Mouse (Mus musculus) CH12.LX (cell line): ENCODE measurements at regions not wholly inside any gene's neighbourhood (a gene's known extent, or its start where the extent isn't known, plus 50 kb on each side); places are given as distances from the start of the nearest gene placed in this dataset.

Experiments
- DNase-seq: peaks from one replicate; pipeline ENCODE4 v3.0.0-alpha.2; 2013; ENCODE audit errors: extremely low read depth
- H3K27ac ChIP-seq: 2 replicates; pipeline ENCODE4 v1.5.1; 2012; ENCODE audit warnings: low read depth, mild to moderate bottlenecking, control low read depth, moderate library complexity; ENCODE audit not compliant: insufficient read depth
- H3K27me3 ChIP-seq: replicated peaks from 2 replicates; pipeline ENCODE3; 2012; ENCODE audit warnings: inconsistent platforms
- H3K36me3 ChIP-seq, 2 experiments: replicated peaks in 1 of 2; 2 replicates each; pipeline versions ENCODE3 to v1.6.1; 2012; ENCODE audit warnings: inconsistent platforms in 1 of 2, low read length in 1 of 2, mild to moderate bottlenecking in 1 of 2, mixed read lengths in 1 of 2, moderate library complexity in 1 of 2; ENCODE audit not compliant: control insufficient read depth in 1 of 2, insufficient read depth in 1 of 2
- H3K4me1 ChIP-seq, 2 experiments: 2 replicates each; pipeline ENCODE4 v1.6.1; 2012; ENCODE audit warnings: inconsistent platforms in 1 of 2, moderate library complexity in 1 of 2; ENCODE audit not compliant: insufficient read depth in 2 of 2, control insufficient read depth in 1 of 2
- H3K4me2 ChIP-seq: 2 replicates; pipeline ENCODE4 v1.6.1; 2012; ENCODE audit warnings: low read depth, mild to moderate bottlenecking, control low read depth; ENCODE audit not compliant: poor library complexity, insufficient read depth, severe bottlenecking
- H3K4me3 ChIP-seq, 3 experiments: fragments of 150-350 bp in 1 of 3; sonication (generic) in 1 of 3; replicated peaks in 1 of 3; 2 replicates each; pipeline versions ENCODE3 to v1.5.1; 2011 to 2012; ENCODE audit warnings: low read depth in 2 of 3, low read length in 2 of 3, mild to moderate bottlenecking in 2 of 3, moderate library complexity in 2 of 3, control low read depth in 1 of 3, improper control_type of control experiment in 1 of 3, inconsistent platforms in 1 of 3, mixed read lengths in 1 of 3; ENCODE audit not compliant: poor library complexity in 1 of 3
- H3K79me2 ChIP-seq: replicated peaks from 2 replicates; pipeline ENCODE4 v1.6.1; 2012; ENCODE audit warnings: mild to moderate bottlenecking, moderate library complexity; ENCODE audit not compliant: control insufficient read depth, poor library complexity, insufficient read depth, severe bottlenecking; ENCODE audit errors: extremely low read depth
- H3K9ac ChIP-seq: 2 replicates; pipeline ENCODE4 v1.6.1; 2012; ENCODE audit warnings: low read depth, mild to moderate bottlenecking, control low read depth, moderate library complexity; ENCODE audit not compliant: insufficient read depth
- H3K9me3 ChIP-seq: replicated peaks from 2 replicates; pipeline ENCODE3; 2012; ENCODE audit warnings: low read length, inconsistent platforms, mixed read lengths
- BHLHE40 ChIP-seq: IDR thresholded peaks from 2 replicates; pipeline ENCODE4 v1.6.1; 2011; ENCODE audit warnings: mild to moderate bottlenecking, low read depth, low read length, improper control_type of control experiment
- CHD2 ChIP-seq: IDR thresholded peaks from 2 replicates; pipeline ENCODE4 v1.6.1; 2011; ENCODE audit warnings: low read length, improper control_type of control experiment
- CTCF ChIP-seq, 2 experiments: IDR thresholded peaks in 1 of 2; conservative IDR thresholded peaks in 1 of 2; 2 replicates each; pipeline ENCODE4 v1.5.1; 2011 to 2012; ENCODE audit warnings: low read depth in 2 of 2, low read length in 2 of 2, improper control_type of control experiment in 1 of 2, inconsistent platforms in 1 of 2, mild to moderate bottlenecking in 1 of 2, moderate library complexity in 1 of 2
- ELF1 ChIP-seq: IDR thresholded peaks from 2 replicates; pipeline ENCODE4 v1.6.1; 2014; ENCODE audit warnings: low read depth, mild to moderate bottlenecking, inconsistent platforms, low read length, improper control_type of control experiment
- ETS1 ChIP-seq: conservative IDR thresholded peaks from 2 replicates; pipeline ENCODE4 v1.6.1; 2012; ENCODE audit warnings: low read depth, mild to moderate bottlenecking, inconsistent platforms, low read length, improper control_type of control experiment, moderate library complexity
- HCFC1 ChIP-seq: IDR thresholded peaks from 2 replicates; pipeline ENCODE4 v1.6.1; 2012; ENCODE audit warnings: low read depth, mild to moderate bottlenecking, inconsistent platforms, low read length, improper control_type of control experiment
- IRF4 ChIP-seq: IDR thresholded peaks from 2 replicates; pipeline ENCODE4 v1.6.1; 2014; ENCODE audit warnings: low read depth, mild to moderate bottlenecking, inconsistent platforms, low read length, improper control_type of control experiment
- JUN ChIP-seq: IDR thresholded peaks from 2 replicates; pipeline ENCODE4 v1.6.1; 2011; ENCODE audit warnings: low read depth, mild to moderate bottlenecking, low read length, improper control_type of control experiment, moderate library complexity; ENCODE audit not compliant: insufficient read depth
- JUND ChIP-seq: conservative IDR thresholded peaks from 2 replicates; pipeline ENCODE4 v1.6.1; 2011; ENCODE audit warnings: low read depth, low read length, improper control_type of control experiment
- MAX ChIP-seq: IDR thresholded peaks from 2 replicates; pipeline ENCODE4 v1.6.1; 2011; ENCODE audit warnings: low read length, improper control_type of control experiment
- MAZ ChIP-seq: IDR thresholded peaks from 2 replicates; pipeline ENCODE4 v1.6.1; 2012; ENCODE audit warnings: low read depth, mild to moderate bottlenecking, inconsistent platforms, low read length, improper control_type of control experiment, moderate library complexity
- MEF2A ChIP-seq: IDR thresholded peaks from 2 replicates; pipeline ENCODE4 v1.6.1; 2014; ENCODE audit warnings: low read depth, mild to moderate bottlenecking, inconsistent platforms, low read length, improper control_type of control experiment, borderline replicate concordance
- MXI1 ChIP-seq: IDR thresholded peaks from 2 replicates; pipeline ENCODE4 v1.6.1; 2011; ENCODE audit warnings: mild to moderate bottlenecking, low read depth, low read length, improper control_type of control experiment
- MYC ChIP-seq: IDR thresholded peaks from 2 replicates; pipeline ENCODE4 v1.6.1; 2011; ENCODE audit warnings: low read depth, mild to moderate bottlenecking, improper control_type of control experiment, low read length
- NELFE ChIP-seq: IDR thresholded peaks from 2 replicates; pipeline ENCODE4 v1.6.1; 2011; ENCODE audit warnings: low read depth, low read length, improper control_type of control experiment
- RAD21 ChIP-seq: IDR thresholded peaks from 2 replicates; pipeline ENCODE4 v1.6.1; 2011; ENCODE audit warnings: low read depth, mild to moderate bottlenecking, low read length, improper control_type of control experiment, moderate library complexity
- TBP ChIP-seq: conservative IDR thresholded peaks from 2 replicates; pipeline ENCODE4 v1.6.1; 2011; ENCODE audit warnings: low read depth, low read length, improper control_type of control experiment
- ZKSCAN1 ChIP-seq: IDR thresholded peaks from 2 replicates; pipeline ENCODE4 v1.6.1; 2012; ENCODE audit warnings: low read depth, inconsistent platforms, low read length, improper control_type of control experiment, borderline replicate concordance
- ZMIZ1 ChIP-seq: IDR thresholded peaks from 2 replicates; pipeline ENCODE4 v1.6.1; 2012; ENCODE audit warnings: low read depth, mild to moderate bottlenecking, inconsistent platforms, low read length, improper control_type of control experiment
- ZNF384 ChIP-seq: IDR thresholded peaks from 2 replicates; pipeline ENCODE4 v1.6.1; 2012; ENCODE audit warnings: low read depth, low read length, improper control_type of control experiment, inconsistent platforms
- dilution Hi-C: fragments of 300-500 bp; cut with MboI; formaldehyde crosslinking; loops from 2 replicates; pipeline ENCODE4 v1.14.3; 2020; ENCODE audit warnings: low sequenced_read_pairs; ENCODE audit not compliant: extremely low pct_unique_long_range_greater_than_20kb, extremely low pct_ligation_motif_present
- in situ Hi-C: fragments of 300-500 bp; cut with MboI; formaldehyde crosslinking; loops from 3 replicates; pipeline ENCODE4 v1.14.3; 2019; ENCODE audit warnings: low sequenced_read_pairs, low pct_ligation_motif_present, low pct_unique_long_range_greater_than_20kb, mixed read lengths

- DNase-seq, result no peak
- no peaks in the 10 kb centered on the region for H3K79me2 ChIP-seq
- H3K4me3 ChIP-seq, result no peak overlapping the region
- no peak overlapping the region for H3K4me2 ChIP-seq
- H3K9me3 ChIP-seq, result no peaks in the 10 kb centered on the region
- H3K4me1 ChIP-seq, result peaks cover 0 to 10% of the 10 kb centered on the region in 2 experiments; a peak in 2 of 4 replicates
- H3K27me3 ChIP-seq, result no peaks in the 10 kb centered on the region
- H3K36me3 ChIP-seq, result no peaks in the 10 kb centered on the region
- H3K9ac ChIP-seq, result no peak overlapping the region
- in situ Hi-C loops, result no loop called here
- dilution Hi-C loops, result no loop called here
- no peak for TF ChIP-seq ZMIZ1
- no peak for TF ChIP-seq ETS1
- TF ChIP-seq HCFC1, result no peak
- TF ChIP-seq MAX, result no peak
- no peak for TF ChIP-seq MYC
- TF ChIP-seq JUND, result no peak
- no peak overlapping the region for H3K27ac ChIP-seq
Observed at GRCm38 (mm10) chr2:117938283-117939049, 173.2 kb upstream of the Thbs1 start.

GRCm38 (mm10) chr2:117941517-117942096 is 170.1 kb upstream of the Thbs1 start:
- no peak overlapping the region for H3K4me3 ChIP-seq
- H3K79me2 ChIP-seq, result no peaks in the 10 kb centered on the region
- peak overlapping the region; percentile 44 for H3K4me2 ChIP-seq
- H3K27ac ChIP-seq, result no peak overlapping the region
- H3K9me3 ChIP-seq, result no peaks in the 10 kb centered on the region
- no peaks in the 10 kb centered on the region for H3K27me3 ChIP-seq
- dilution Hi-C loops, result no loop called here
- TF ChIP-seq CTCF (conservative IDR thresholded peaks at IDR 0.05 in 1 of 2, IDR thresholded peaks at IDR 0.05 in 1 of 2; ENCODE audit: low read depth in 2 of 2, low read length in 2 of 2), result no peak
- TF ChIP-seq, all 38 proteins: peak for 0
- Histone ChIP-seq H3K9ac (no peak overlapping the region), H3K36me3 (no peaks in the 10 kb centered on the region), H3K4me1 (peaks cover 0 to 13% of the 10 kb centered on the region in 2 experiments; a peak in 2 of 4 replicates)
- in situ Hi-C loops, result no loop called here
- no peak for DNase-seq

- Histone ChIP-seq H3K9me3 (no peaks in the 10 kb centered on the region), H3K4me2 (no peak overlapping the region), H3K4me3 (no peak overlapping the region), H3K79me2 (no peaks in the 10 kb centered on the region), H3K27ac (no peak overlapping the region), H3K36me3 (no peaks in the 10 kb centered on the region), H3K27me3 (no peaks in the 10 kb centered on the region), H3K9ac (no peak overlapping the region), H3K4me1 (peaks cover 0 to 13% of the 10 kb centered on the region in 2 experiments; a peak in 2 of 4 replicates)
- in situ Hi-C loops, result no loop called here
- no peak for DNase-seq
- TF ChIP-seq MYC (no peak), TBP (no peak), BHLHE40 (no peak), JUN (no peak), IRF4 (no peak), MAZ (no peak), ZNF384 (no peak), ELF1 (no peak), RAD21 (no peak), MEF2A (no peak), CHD2 (no peak), NELFE (no peak), MXI1 (no peak), ZKSCAN1 (no peak)
- dilution Hi-C loops, result no loop called here
Observed at GRCm38 (mm10) chr2:117943666-117944065, 168.0 kb upstream of the Thbs1 start.
